Mouse (Mus musculus): Measurements from ENCODE around the gene Cdc27. TPM values are rescaled to one million over a fixed set of nuclear protein-coding genes. Genes with fewer than 3 reads are reported as not detected.

Gene Cdc27
- total RNA-seq, 2 experiments from 2014 or later: 25.9 to 27.5 TPM

- no peak for DNase-seq
- no peak overlapping the region for H3K4me3 ChIP-seq
- H3K27ac ChIP-seq: no peak overlapping the region
- intact Hi-C loops (cut with DNase I): no loop called here
- TF ChIP-seq CTCF (IDR thresholded peaks at IDR 0.05): no peak
These were observed 13.6 kb downstream of the Cdc27 start for GRCm38 (mm10) chr11:104536843-104537242.

- H3K27ac ChIP-seq: no peak overlapping the region
- no peak for TF ChIP-seq CTCF (IDR thresholded peaks at IDR 0.05)
- intact Hi-C loops (cut with DNase I): no loop called here
- H3K4me3 ChIP-seq: no peak overlapping the region
- no peak for DNase-seq
These were observed 24.5 kb downstream of the Cdc27 start for GRCm38 (mm10) chr11:104525935-104526334.

- Histone ChIP-seq H3K27ac (no peak overlapping the region), H3K4me3 (no peak overlapping the region)
- no peak for DNase-seq
- intact Hi-C loops (cut with DNase I): no loop called here
- TF ChIP-seq CTCF (IDR thresholded peaks at IDR 0.05): no peak
These were observed 38.0 kb downstream of the Cdc27 start for GRCm38 (mm10) chr11:104512436-104512835.

GRCm38 (mm10) chr11:104510606-104511005 is 39.8 kb downstream of the Cdc27 start:
- DNase-seq: no peak
- intact Hi-C loops (cut with DNase I): no loop called here

GRCm38 (mm10) chr11:104508455-104508854 is 42.0 kb downstream of the Cdc27 start:
- no peak for DNase-seq
- no peak overlapping the region for H3K27ac ChIP-seq
- intact Hi-C loops (cut with DNase I): no loop called here
- TF ChIP-seq CTCF (IDR thresholded peaks at IDR 0.05): no peak; the same call in 1 of the 2 replicates
- no peak overlapping the region for H3K4me3 ChIP-seq

More at GRCm38 (mm10) chr11:104510606-104511005, 39.8 kb downstream of the Cdc27 start:
- TF ChIP-seq CTCF (IDR thresholded peaks at IDR 0.05): peak; percentile 61
- H3K27ac ChIP-seq: no peak overlapping the region
- no peak overlapping the region for H3K4me3 ChIP-seq

GRCm38 (mm10) chr11:104488292-104488691 is 62.1 kb downstream of the Cdc27 start:
- no peak for DNase-seq
- no peak overlapping the region for H3K4me3 ChIP-seq
- intact Hi-C loops (cut with DNase I): no loop called here
- peak; percentile 33; the same call in 1 of the 2 replicates for TF ChIP-seq CTCF (IDR thresholded peaks at IDR 0.05)
- no peak overlapping the region for H3K27ac ChIP-seq

- no peak for DNase-seq
- TF ChIP-seq CTCF (IDR thresholded peaks at IDR 0.05): no peak
- H3K4me3 ChIP-seq: no peak overlapping the region
- no peak overlapping the region for H3K27ac ChIP-seq
- intact Hi-C loops (cut with DNase I): no loop called here
These were observed 68.4 kb downstream of the Cdc27 start for GRCm38 (mm10) chr11:104481971-104482370.

- no peak for TF ChIP-seq CTCF (IDR thresholded peaks at IDR 0.05)
- DNase-seq: no peak
- intact Hi-C loops (cut with DNase I): no loop called here
- H3K27ac ChIP-seq: no peak overlapping the region
- H3K4me3 ChIP-seq: no peak overlapping the region
These were observed 70.9 kb downstream of the Cdc27 start for GRCm38 (mm10) chr11:104479505-104479904.

- peak overlapping the region; percentile 79 for H3K27ac ChIP-seq
- intact Hi-C loops (cut with DNase I): loop anchor here (10.0 kb wide), 1 partner anchor 235 kb away; the partner anchor contains the start of gene Mapt
- TF ChIP-seq CTCF (IDR thresholded peaks at IDR 0.05): no peak
- DNase-seq: peak; percentile 95
- H3K4me3 ChIP-seq: peak overlapping the region; percentile 91
These were observed 81.0 kb downstream of the Cdc27 start for GRCm38 (mm10) chr11:104469371-104469835.

GRCm38 (mm10) chr11:104468751-104469268 is 81.6 kb downstream of the Cdc27 start, which contains the start of gene Kansl1:
Gene Kansl1, minus strand, starts transcription at chr11:104468861.
- H3K27ac ChIP-seq: peak within 1 kb of the TSS; percentile 79
- peak; percentile 59 for DNase-seq
- H3K4me3 ChIP-seq: peak within 1 kb of the TSS; percentile 91
- TF ChIP-seq CTCF (IDR thresholded peaks at IDR 0.05): no peak
- intact Hi-C loops (cut with DNase I): loop anchor here (10.0 kb wide), 1 partner anchor 234 kb away; the partner anchor contains the start of gene Mapt

GRCm38 (mm10) chr11:104467698-104468097 is 82.7 kb downstream of the Cdc27 start:
- Histone ChIP-seq H3K27ac (no peak overlapping the region), H3K4me3 (no peak overlapping the region)
- intact Hi-C loops (cut with DNase I): loop anchor here (10.0 kb wide), 1 partner anchor 233 kb away; the partner anchor contains the start of gene Mapt
- TF ChIP-seq CTCF (IDR thresholded peaks at IDR 0.05): no peak
- no peak for DNase-seq

GRCm38 (mm10) chr11:104461551-104461950 is 88.9 kb downstream of the Cdc27 start:
- H3K27ac ChIP-seq: no peak overlapping the region
- DNase-seq: peak; percentile 34
- intact Hi-C loops (cut with DNase I): loop anchor here (1.0 to 10.0 kb wide), 3 partner anchors 115 to 227 kb away; partner anchors contain the start of gene Mapt
- TF ChIP-seq CTCF (IDR thresholded peaks at IDR 0.05): peak; percentile 92
- H3K4me3 ChIP-seq: no peak overlapping the region

GRCm38 (mm10) chr11:104459671-104460070 is 90.7 kb downstream of the Cdc27 start:
- no peak overlapping the region for H3K4me3 ChIP-seq
- DNase-seq: no peak
- no peak for TF ChIP-seq CTCF (IDR thresholded peaks at IDR 0.05)
- H3K27ac ChIP-seq: no peak overlapping the region
- intact Hi-C loops (cut with DNase I): loop anchor here (2.0 to 10.0 kb wide), 2 partner anchors 113 to 225 kb away; partner anchors contain the start of gene Mapt

- peak; percentile 39; the same call in 1 of the 2 replicates for TF ChIP-seq CTCF (IDR thresholded peaks at IDR 0.05)
- intact Hi-C loops (cut with DNase I): no loop called here
- Histone ChIP-seq H3K27ac (no peak overlapping the region), H3K4me3 (no peak overlapping the region)
- DNase-seq: no peak
These were observed 91.9 kb downstream of the Cdc27 start for GRCm38 (mm10) chr11:104458507-104458906.

Other genes starting within 250 kb of the Cdc27 start
- 10 to 100 TPM; 19.8 to 20.2 TPM for gene Kansl1, start 81.8 kb downstream of the Cdc27 start, total RNA-seq (2021)
- 1 to 10 TPM; 2.9 to 8.1 TPM for gene Myl4, start within 50 bp of the Cdc27 start, total RNA-seq (2021)
- 1 to 10 TPM in 1 of 2 experiments, under 1 TPM in 1; 0.54 to 1.3 TPM for gene Itgb3, start 57.4 kb upstream of the Cdc27 start, total RNA-seq (2021)
- gene Gm11639, start 135.1 kb upstream of the Cdc27 start, total RNA-seq (2021): not detected

Data from gastrocnemius, adult 2 months (tissue).